8 mouse cellular contexts compared by ENCODE assay signal in genomic region chr13:58215253-58215591, GRCm38 (mm10). TPM values are rescaled to one million over a fixed set of nuclear protein-coding genes. Genes with fewer than 3 reads are reported as not detected.
DNase-seq lines count a peak whose midpoint lies in the region; ATAC-seq and TF ChIP-seq lines count a peak whose summit lies in the region.

No protein-coding gene starts in this region.

- no peaks in the 10 kb centered on the region for H3K9me3 ChIP-seq in neural tube, embryonic 11.5 days (ENCODE audit: control insufficient read depth, low read length)
- H3K9me3 ChIP-seq in limb, embryonic 14.5 days (ENCODE audit: control insufficient read depth, low read length), result no peaks in the 10 kb centered on the region
- no peaks in the 10 kb centered on the region for H3K9me3 ChIP-seq in stomach, postnatal 0 days (ENCODE audit: control insufficient read depth, low read length)

- peak; percentile 53 for DNase-seq in cerebellum, adult 9-10 months
- DNase-seq in cerebellum, adult 9-11 months, result no peak
- DNase-seq in neural tube, embryonic 11.5 days (ENCODE audit: low spot score), result no peak
- no peak for DNase-seq in neural tube, embryonic 10.5 days (ENCODE audit: extremely low spot score, low spot score)
- DNase-seq in limb, embryonic 14.5 days (ENCODE audit: low spot score), result no peak
- no peak for DNase-seq in stomach, postnatal 0 days (ENCODE audit: low spot score)
- DNase-seq in right cerebral cortex, postnatal 36 days (ENCODE audit: low spot score in 2 of 2), result no peak
- DNase-seq in cerebellum, postnatal 10 days, result no peak

- H3K4me3 ChIP-seq in neural tube, embryonic 11.5 days (ENCODE audit: low read depth, low read length), result peak overlapping the region; percentile 99
- peak overlapping the region; percentile 100 for H3K4me3 ChIP-seq in limb, embryonic 14.5 days (replicated peaks; ENCODE audit: low read length)
- H3K4me3 ChIP-seq in stomach, postnatal 0 days (ENCODE audit: low read depth, low read length), result peak overlapping the region; percentile 100

- no peaks in the 10 kb centered on the region for H3K36me3 ChIP-seq in neural tube, embryonic 11.5 days (ENCODE audit: control insufficient read depth, insufficient read depth, low read length)
- no peaks in the 10 kb centered on the region for H3K36me3 ChIP-seq in limb, embryonic 14.5 days (ENCODE audit: control insufficient read depth, insufficient read depth, low read length)
- H3K36me3 ChIP-seq in stomach, postnatal 0 days (ENCODE audit: control insufficient read depth, insufficient read depth, low read length), result no peaks in the 10 kb centered on the region

- no peak for ATAC-seq in neural tube, embryonic 11.5 days (ENCODE audit: insufficient read depth, low FRiP score, low TSS enrichment)
- peak; percentile 58 for ATAC-seq in limb, embryonic 14.5 days (ENCODE audit: low FRiP score, low read depth)
- peak; percentile 63 for ATAC-seq in stomach, postnatal 0 days (ENCODE audit: low FRiP score, low TSS enrichment)

- TF ChIP-seq CTCF in stomach, postnatal 0 days (IDR thresholded peaks at IDR 0.05; ENCODE audit: low read depth), result no peak

- TF ChIP-seq EP300 in stomach, postnatal 0 days (optimal IDR thresholded peaks at IDR 0.05), result no peak

- TF ChIP-seq POLR2A in limb, embryonic 14.5 days (IDR thresholded peaks at IDR 0.05; ENCODE audit: borderline replicate concordance, extremely low read depth, insufficient read depth, insufficient read length), result no peak

- H3K4me2 ChIP-seq in neural tube, embryonic 11.5 days (ENCODE audit: low read depth), result peak overlapping the region; percentile 56
- peak overlapping the region; percentile 71 for H3K4me2 ChIP-seq in limb, embryonic 14.5 days (replicated peaks; ENCODE audit: low read depth, low read length, severe bottlenecking)
- peak overlapping the region; percentile 80 for H3K4me2 ChIP-seq in stomach, postnatal 0 days (replicated peaks; ENCODE audit: low read depth)

- under 1% methylated on average over 48 of the region's 48 CpGs for WGBS in neural tube, embryonic 11.5 days
- under 1% methylated on average over 23 of the region's 48 CpGs for WGBS in limb, embryonic 14.5 days
- under 1% methylated on average over 47 of the region's 48 CpGs for WGBS in stomach, postnatal 0 days

- H3K27me3 ChIP-seq in neural tube, embryonic 11.5 days (ENCODE audit: control insufficient read depth, insufficient read depth, low read length), result no peaks in the 10 kb centered on the region
- H3K27me3 ChIP-seq in limb, embryonic 14.5 days (ENCODE audit: control insufficient read depth, insufficient read depth, low read length), result no peaks in the 10 kb centered on the region
- H3K27me3 ChIP-seq in stomach, postnatal 0 days (ENCODE audit: control insufficient read depth, insufficient read depth, low read length), result no peaks in the 10 kb centered on the region

- H3K9ac ChIP-seq in neural tube, embryonic 11.5 days (ENCODE audit: low read length), result peak overlapping the region; percentile 94
- peak overlapping the region; percentile 90 for H3K9ac ChIP-seq in limb, embryonic 14.5 days (ENCODE audit: low read depth, low read length, severe bottlenecking)
- peak overlapping the region; percentile 98 for H3K9ac ChIP-seq in stomach, postnatal 0 days (ENCODE audit: low read length)

- peak overlapping the region; percentile 67 for H3K27ac ChIP-seq in neural tube, embryonic 11.5 days (ENCODE audit: low read depth, low read length)
- H3K27ac ChIP-seq in limb, embryonic 14.5 days (replicated peaks; ENCODE audit: low read depth, low read length), result peak overlapping the region; percentile 76
- H3K27ac ChIP-seq in stomach, postnatal 0 days (replicated peaks), result peak overlapping the region; percentile 94

- H3K4me1 ChIP-seq in neural tube, embryonic 11.5 days (ENCODE audit: control insufficient read depth, insufficient read depth, low read length), result peaks cover 8% of the 10 kb centered on the region; the same call in 1 of the 2 replicates
- H3K4me1 ChIP-seq in limb, embryonic 14.5 days (ENCODE audit: control insufficient read depth, insufficient read depth, low read length), result peaks cover 25% of the 10 kb centered on the region
- no peaks in the 10 kb centered on the region; the same call in 1 of the 2 replicates for H3K4me1 ChIP-seq in stomach, postnatal 0 days (replicated peaks; ENCODE audit: control insufficient read depth, insufficient read depth)

RNA-seq across cellular contexts. Expression of gene Ubqln1, which starts 0.2 kb away (rescaled TPM):
- 160 and 170 TPM in 2 replicates for polyA plus RNA-seq in neural tube, embryonic 11.5 days (2014; fragmentation: Nextera tagmentation; extraction: Ambion mirVana)
- 78.5 and 92.2 TPM in 2 replicates for polyA plus RNA-seq in limb, embryonic 14.5 days (2012; rRNA removed)
- 86.5 and 92.3 TPM in 2 replicates for polyA plus RNA-seq in limb, embryonic 14.5 days (2014; fragmentation: Nextera tagmentation; extraction: Ambion mirVana)
- polyA plus RNA-seq in stomach, postnatal 0 days (2015; fragmentation: Nextera tagmentation; extraction: Ambion mirVana), result 61.4 and 65.4 TPM in 2 replicates

RNA-seq across cellular contexts. Expression of gene Idnk, which starts 57.8 kb away (rescaled TPM):
- polyA plus RNA-seq in neural tube, embryonic 11.5 days (2014; fragmentation: Nextera tagmentation; extraction: Ambion mirVana), result 46.3 and 54.4 TPM in 2 replicates
- polyA plus RNA-seq in limb, embryonic 14.5 days (2012; rRNA removed), result 14.5 and 17.7 TPM in 2 replicates
- polyA plus RNA-seq in limb, embryonic 14.5 days (2014; fragmentation: Nextera tagmentation; extraction: Ambion mirVana), result 31.1 and 31.7 TPM in 2 replicates
- 35.0 and 37.5 TPM in 2 replicates for polyA plus RNA-seq in stomach, postnatal 0 days (2015; fragmentation: Nextera tagmentation; extraction: Ambion mirVana)
